Mouse (Mus musculus) brain, embryonic 14.5 days (tissue): ENCODE results near the gene Gm15155. TPM values are rescaled to one million over a fixed set of nuclear protein-coding genes. Genes with fewer than 3 reads are reported as not detected.
A peak's percentile ranks its signal among the peaks of the same experiment; 100 is the strongest.
"Not testable (repeated sequence)": the region's sequence is repeated elsewhere in the genome, so short reads cannot be mapped to it uniquely, and the experiment has no call there.

ENCODE experiments used
- DNase-seq: peaks from one replicate; pipeline ENCODE4 v3.0.0-alpha.2; 2011; ENCODE audit warnings: low read depth
- CTCF ChIP-seq: fragments of 200-500 bp; IDR thresholded peaks from 2 replicates; pipeline ENCODE4 v1.5.1; 2012; ENCODE audit warnings: inconsistent platforms, mild to moderate bottlenecking, moderate library complexity, borderline replicate concordance; ENCODE audit not compliant: insufficient read depth, insufficient read length; ENCODE audit errors: extremely low read depth
- POLR2A ChIP-seq: fragments of 200-500 bp; IDR thresholded peaks from 2 replicates; pipeline ENCODE4 v1.6.1; 2012; ENCODE audit warnings: mild to moderate bottlenecking, inconsistent platforms, borderline replicate concordance; ENCODE audit not compliant: poor library complexity, insufficient read depth, insufficient read length, severe bottlenecking; ENCODE audit errors: extremely low read depth
- polyA plus RNA-seq: library from polyadenylated mRNA; depleted of rRNA; stranded (reverse); fragments of >200 nt; gene quantifications from 2 replicates; pipeline ENCODE4 v1.2.3, GENCODE M21; 2012

The Gm15155 gene
- polyA plus RNA-seq, 1 experiment = not detected

GRCm38 (mm10) chrX:155643975-155644374 is 19.4 kb downstream of the Gm15155 start:
- DNase-seq = peak; percentile 31
- TF ChIP-seq CTCF = peak; percentile 58; the same call in 1 of the 2 replicates
- TF ChIP-seq POLR2A = no peak

DNA sequence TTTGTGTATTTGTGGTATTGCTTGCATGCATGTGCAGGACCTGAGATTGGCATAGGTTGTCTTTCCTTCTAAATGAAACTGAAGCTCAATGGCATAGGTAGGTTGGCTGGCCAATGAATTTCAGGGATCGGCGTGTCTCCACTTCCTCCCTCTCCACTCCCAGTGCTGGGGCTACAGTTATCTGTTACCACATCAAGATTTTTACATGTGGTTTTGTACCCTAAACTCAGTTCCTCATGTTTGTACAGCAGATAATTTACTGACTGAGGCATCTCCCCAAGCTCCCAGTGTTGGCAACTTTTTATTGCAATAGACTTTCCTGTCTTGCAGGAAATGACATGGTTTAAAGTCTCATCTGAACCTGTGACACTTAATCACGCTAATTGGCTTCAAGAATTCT is 21.4 kb downstream of the Gm15155 start:
- no peak for DNase-seq
- TF ChIP-seq POLR2A (no peak), CTCF (no peak)

GRCm38 (mm10) chrX:155657971-155658370 is 33.4 kb downstream of the Gm15155 start:
- no peak for DNase-seq
- TF ChIP-seq CTCF (no peak), POLR2A (no peak)

DNA sequence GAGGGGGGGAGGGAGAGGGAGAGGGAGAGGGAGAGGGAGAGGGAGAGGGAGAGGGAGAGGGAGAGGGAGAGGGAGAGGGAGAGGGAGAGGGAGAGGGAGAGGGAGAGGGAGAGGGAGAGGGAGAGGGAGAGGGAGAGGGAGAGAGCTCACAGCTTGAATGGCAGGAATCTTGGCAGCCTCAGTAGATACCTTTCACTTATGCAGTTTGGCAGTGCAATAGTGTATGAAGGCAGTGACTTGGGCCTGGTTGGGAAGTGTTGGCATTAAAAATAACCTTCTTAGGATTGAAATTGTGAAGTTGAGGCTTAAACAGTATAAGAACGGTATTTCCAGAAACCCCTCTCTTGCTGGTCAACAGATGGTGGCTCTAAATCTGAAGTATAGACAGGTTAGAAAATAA is 65.9 kb downstream of the Gm15155 start:
- peak; percentile 3 for DNase-seq

DNA sequence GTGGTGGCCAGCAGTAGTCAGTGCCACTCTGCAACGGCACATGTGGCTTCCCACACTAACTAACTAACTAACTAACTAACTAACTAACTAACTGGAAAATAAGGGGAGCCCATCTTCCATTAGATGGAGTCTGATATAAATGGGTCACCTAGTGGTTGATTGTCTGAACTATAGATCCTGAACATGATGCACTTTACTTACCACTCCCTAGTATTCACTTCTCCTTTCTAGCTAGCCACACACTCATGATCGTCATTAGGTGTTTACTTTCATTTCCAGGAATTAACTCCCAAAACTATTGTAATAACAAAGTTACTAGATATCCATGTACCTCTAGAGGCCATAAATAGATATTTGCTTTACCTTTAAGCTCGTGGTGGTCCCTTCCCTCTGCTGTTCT is 99.6 kb downstream of the Gm15155 start:
- no peak for TF ChIP-seq CTCF
- no peak for DNase-seq

DNA sequence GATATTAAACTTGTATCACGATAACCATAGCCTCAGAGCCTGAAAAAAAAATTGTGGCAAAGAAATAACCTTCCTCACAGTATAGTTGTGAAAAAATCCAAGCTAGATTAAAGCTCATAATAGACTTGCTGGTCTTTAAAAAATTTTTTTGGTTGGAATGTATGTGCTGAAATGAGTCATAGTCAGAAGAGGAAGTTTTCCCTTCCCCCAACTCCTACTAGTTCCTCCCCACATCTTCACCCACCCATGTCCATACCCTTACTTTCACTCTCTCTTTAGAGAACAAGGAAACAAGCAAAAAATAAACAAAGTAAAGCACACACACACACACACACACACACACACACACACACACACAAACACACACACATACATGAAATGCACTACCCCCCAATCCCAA is 103.8 kb downstream of the Gm15155 start:
- DNase-seq = no peak
- TF ChIP-seq CTCF = no peak
- no peak for TF ChIP-seq POLR2A

- DNase-seq = peak; percentile 5
- TF ChIP-seq CTCF = no peak
- TF ChIP-seq POLR2A = no peak
These were observed 263.6 kb downstream of the Gm15155 start for GRCm38 (mm10) chrX:155888118-155888517.

GRCm38 (mm10) chrX:155900040-155900439 is 275.5 kb downstream of the Gm15155 start:
- no peak for DNase-seq
- TF ChIP-seq POLR2A (no peak), CTCF (no peak)

GRCm38 (mm10) chrX:155901742-155902141 is 277.2 kb downstream of the Gm15155 start:
- TF ChIP-seq CTCF (no peak), POLR2A (no peak)
- no peak for DNase-seq

- TF ChIP-seq POLR2A = no peak
- no peak for TF ChIP-seq CTCF
- DNase-seq = peak; percentile 49
These were observed 278.6 kb downstream of the Gm15155 start for GRCm38 (mm10) chrX:155903108-155903507.

DNA sequence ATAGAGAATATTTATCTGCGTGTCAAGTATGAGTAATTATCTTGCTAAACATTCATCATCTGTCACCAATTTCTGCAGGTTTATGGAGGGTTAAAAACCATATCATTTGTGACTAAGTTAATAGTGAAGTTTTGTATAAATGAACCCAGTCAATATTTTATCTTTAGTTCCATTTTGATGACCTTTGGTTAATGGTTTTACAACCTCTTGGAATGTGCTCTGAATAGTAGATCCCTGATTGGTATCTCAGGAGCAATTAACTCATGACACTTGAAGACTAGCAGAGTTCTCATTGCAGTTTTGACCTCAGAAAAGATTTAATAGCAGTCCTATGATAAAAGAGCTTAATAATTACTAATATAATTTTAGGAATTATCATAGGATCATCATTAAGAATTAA is 385.2 kb downstream of the Gm15155 start:
- DNase-seq = no peak
- TF ChIP-seq CTCF (no peak), POLR2A (no peak)

DNA sequence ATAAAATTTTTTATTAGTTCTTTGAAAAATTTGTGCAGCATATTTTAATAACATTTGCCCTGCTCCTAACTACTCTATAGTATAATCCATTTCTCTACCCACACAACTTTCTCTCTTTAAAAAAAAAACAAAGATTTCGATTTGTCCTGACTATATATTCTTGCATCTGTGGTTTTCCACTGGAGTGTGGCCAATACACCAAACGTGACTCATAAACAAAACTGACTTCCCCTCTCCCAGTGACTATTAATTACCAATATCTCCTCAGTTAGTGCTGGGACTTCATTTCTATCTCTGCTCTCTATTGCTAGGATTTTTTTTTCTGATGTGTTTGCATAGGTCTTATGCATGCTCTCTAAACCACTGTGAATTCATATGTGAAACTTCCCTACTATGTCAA is 531.2 kb downstream of the Gm15155 start:
- TF ChIP-seq CTCF = no peak
- TF ChIP-seq POLR2A = no peak
- DNase-seq = no peak

- no peak for TF ChIP-seq CTCF
- no peak for TF ChIP-seq POLR2A
- no peak for DNase-seq
These were observed 547.0 kb downstream of the Gm15155 start for GRCm38 (mm10) chrX:156171587-156171986.

DNA sequence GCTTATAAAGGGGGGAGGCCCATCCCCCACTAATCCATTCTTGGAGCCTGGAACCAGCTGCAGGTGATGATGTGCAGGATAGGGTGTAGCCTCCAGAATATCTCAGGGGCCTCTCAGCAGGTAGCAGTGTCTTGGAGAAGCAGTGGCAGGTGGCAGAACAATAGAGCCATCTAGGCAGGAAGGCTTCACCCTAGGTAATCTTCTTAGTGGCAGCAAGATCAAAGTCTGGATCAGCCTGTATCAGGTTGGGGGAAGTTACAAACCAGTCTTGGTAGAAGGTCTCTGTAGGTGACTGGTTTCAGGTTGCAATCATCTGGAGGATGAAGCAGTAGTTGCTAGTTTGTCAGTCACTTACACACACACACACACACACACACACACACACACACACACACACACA is 679.3 kb downstream of the Gm15155 start:
- DNase-seq = not testable (repeated sequence)
